Mouse (Mus musculus) bone marrow macrophage, adult 2 months (primary cell): Measurements from ENCODE around the gene Bud23.

ENCODE experiments used
- CTCF ChIP-seq: IDR thresholded peaks from 2 replicates; pipeline ENCODE4 v1.5.1; 2012; ENCODE audit warnings: low read depth, mild to moderate bottlenecking, low read length, moderate library complexity
- POLR2A ChIP-seq: IDR thresholded peaks from 2 replicates; pipeline ENCODE4 v1.6.1; 2012; ENCODE audit warnings: mild to moderate bottlenecking, low read depth, low read length, borderline replicate concordance

DNA sequence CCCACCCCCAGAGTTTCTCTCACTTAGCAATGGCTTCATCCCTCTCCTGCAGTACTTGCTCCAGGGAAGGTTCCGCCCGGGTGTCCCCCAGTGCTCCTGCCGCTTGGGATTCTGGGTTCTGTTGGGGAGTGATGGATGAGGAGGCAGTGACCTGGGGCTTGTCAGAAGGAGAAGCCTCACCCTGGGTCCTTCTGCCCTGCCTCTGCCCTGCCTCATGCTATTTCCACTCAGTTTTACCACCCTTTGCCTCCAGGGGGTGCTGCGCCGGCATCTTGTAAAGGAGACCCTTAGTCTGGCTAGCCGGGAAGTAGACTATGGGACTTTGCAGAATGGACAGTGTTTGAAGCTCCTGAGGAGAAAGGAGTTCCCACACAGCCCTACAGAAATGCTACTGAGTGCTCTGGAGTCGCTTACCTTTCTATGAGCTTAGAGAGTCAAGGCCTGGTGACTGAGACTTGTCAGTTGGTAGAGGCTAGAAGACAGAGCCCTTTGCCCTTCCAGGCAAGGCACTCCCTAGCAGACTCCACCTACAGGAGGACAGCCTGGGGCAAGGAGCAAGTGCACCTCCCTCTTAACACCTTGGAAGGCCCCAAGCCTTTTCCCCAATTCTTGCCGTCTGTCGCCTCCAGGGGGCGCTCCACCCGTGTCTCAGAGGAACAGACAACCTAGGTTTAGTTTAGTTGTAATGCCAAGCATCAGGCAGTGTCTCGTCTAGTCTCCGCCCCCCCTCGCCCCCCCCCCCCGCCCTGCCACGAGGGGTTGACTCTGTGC lies 51.9 kb downstream of the Bud23 start:
- TF ChIP-seq CTCF (peak; percentile 82), POLR2A (no peak)
